9 mouse cellular contexts compared by ENCODE assay signal in genomic region chr11:90356036-90356435, GRCm38 (mm10). TPM values are rescaled to one million over a fixed set of nuclear protein-coding genes. Genes with fewer than 3 reads are reported as not detected.
DNase-seq lines count a peak whose midpoint lies in the region; ATAC-seq and TF ChIP-seq lines count a peak whose summit lies in the region.
"Had no signal": no experiment of that assay in that cellular context is flagged by ENCODE, and none has a peak within 500 bp of the region (broad histone marks: within the 10 kb centered on the region; RNA-seq: fewer than 3 reads in every experiment).

No protein-coding gene starts in this region.

- ATAC-seq in lung, embryonic 15.5 days (ENCODE audit: borderline replicate concordance, extremely low read depth, low FRiP score, low TSS enrichment): no peak
- ATAC-seq in hindbrain, postnatal 0 days: 0 out of 2 replicates have a peak, but pooled peaks have one; percentile 30
- ATAC-seq in stomach, postnatal 0 days (ENCODE audit: low FRiP score, low TSS enrichment): no peak

- no peaks in the 10 kb centered on the region for H3K9me3 ChIP-seq in heart, embryonic 10.5 days
- no peaks in the 10 kb centered on the region for H3K9me3 ChIP-seq in lung, embryonic 15.5 days
- no peaks in the 10 kb centered on the region for H3K9me3 ChIP-seq in hindbrain, postnatal 0 days (ENCODE audit: low read length)
- no peaks in the 10 kb centered on the region for H3K9me3 ChIP-seq in stomach, postnatal 0 days (ENCODE audit: control insufficient read depth, low read length)

- H3K4me1 ChIP-seq in heart, embryonic 10.5 days: peaks cover 35% of the 10 kb centered on the region
- H3K4me1 ChIP-seq in lung, embryonic 15.5 days: peaks cover 42% of the 10 kb centered on the region
- peaks cover 19% of the 10 kb centered on the region for H3K4me1 ChIP-seq in hindbrain, postnatal 0 days (ENCODE audit: insufficient read depth, low read length)
- peaks cover 16% of the 10 kb centered on the region for H3K4me1 ChIP-seq in stomach, postnatal 0 days (replicated peaks; ENCODE audit: control insufficient read depth, insufficient read depth)

- WGBS in heart, embryonic 10.5 days: 16% methylated on average over 3 of the region's 3 CpGs
- 31% methylated on average over 3 of the region's 3 CpGs for WGBS in lung, embryonic 15.5 days
- 11% methylated on average over 3 of the region's 3 CpGs for WGBS in hindbrain, postnatal 0 days
- WGBS in stomach, postnatal 0 days: 48% methylated on average over 3 of the region's 3 CpGs

- intact Hi-C loops in heart, postnatal 25 days (cut with DNase I): no loop called here

- H3K9ac ChIP-seq in lung, embryonic 15.5 days: no peak overlapping the region
- H3K9ac ChIP-seq in hindbrain, postnatal 0 days (replicated peaks; ENCODE audit: low read length): no peak overlapping the region
- no peak overlapping the region for H3K9ac ChIP-seq in stomach, postnatal 0 days (ENCODE audit: low read length)

- H3K4me2 ChIP-seq in lung, embryonic 15.5 days: peak overlapping the region; percentile 16; the same call in 1 of the 2 replicates
- H3K4me2 ChIP-seq in hindbrain, postnatal 0 days (ENCODE audit: low read depth, low read length): no peak overlapping the region
- H3K4me2 ChIP-seq in stomach, postnatal 0 days (replicated peaks; ENCODE audit: low read depth): no peak overlapping the region

- no peak for TF ChIP-seq CTCF in hindbrain, postnatal 0 days (IDR thresholded peaks at IDR 0.05; ENCODE audit: low read depth)
- no peak for TF ChIP-seq CTCF in stomach, postnatal 0 days (IDR thresholded peaks at IDR 0.05; ENCODE audit: low read depth)

- peak overlapping the region; percentile 28 for H3K4me3 ChIP-seq in heart, embryonic 10.5 days
- H3K4me3 ChIP-seq in lung, embryonic 15.5 days: no peak overlapping the region
- H3K4me3 ChIP-seq in hindbrain, postnatal 0 days (ENCODE audit: low read length): no peak overlapping the region
- no peak overlapping the region for H3K4me3 ChIP-seq in stomach, postnatal 0 days (ENCODE audit: low read depth, low read length)

- H3K27me3 ChIP-seq in heart, embryonic 10.5 days (ENCODE audit: insufficient read depth, poor library complexity, severe bottlenecking): no peaks in the 10 kb centered on the region
- no peaks in the 10 kb centered on the region for H3K27me3 ChIP-seq in lung, embryonic 15.5 days
- no peaks in the 10 kb centered on the region for H3K27me3 ChIP-seq in hindbrain, postnatal 0 days (ENCODE audit: insufficient read depth, low read length)
- H3K27me3 ChIP-seq in stomach, postnatal 0 days (ENCODE audit: control insufficient read depth, insufficient read depth, low read length): no peaks in the 10 kb centered on the region

- H3K36me3 ChIP-seq in heart, embryonic 10.5 days: no peaks in the 10 kb centered on the region
- no peaks in the 10 kb centered on the region for H3K36me3 ChIP-seq in lung, embryonic 15.5 days
- no peaks in the 10 kb centered on the region for H3K36me3 ChIP-seq in hindbrain, postnatal 0 days (ENCODE audit: insufficient read depth, low read length)
- no peaks in the 10 kb centered on the region for H3K36me3 ChIP-seq in stomach, postnatal 0 days (ENCODE audit: control insufficient read depth, insufficient read depth, low read length)

- no peak for TF ChIP-seq EP300 in stomach, postnatal 0 days (optimal IDR thresholded peaks at IDR 0.05)

- H3K27ac ChIP-seq in heart, embryonic 10.5 days: peak overlapping the region; percentile 56
- 0 out of 2 replicates have a peak overlapping the region, but pooled peaks have one; percentile 34 for H3K27ac ChIP-seq in lung, embryonic 15.5 days
- peak overlapping the region; percentile 32; the same call in 1 of the 2 replicates for H3K27ac ChIP-seq in hindbrain, postnatal 0 days
- H3K27ac ChIP-seq in stomach, postnatal 0 days (replicated peaks): peak overlapping the region; percentile 71

- DNase-seq in heart, embryonic 10.5 days (ENCODE audit: low spot score): no peak
- DNase-seq in heart, postnatal 25 days (ENCODE audit: low spot score): no peak
- no peak for DNase-seq in lung, postnatal 36 days
- no peak for DNase-seq in hindbrain, postnatal 0 days (ENCODE audit: low spot score)
- no peak for DNase-seq in stomach, postnatal 0 days (ENCODE audit: low spot score)
- DNase-seq in spleen, postnatal 4 days (ENCODE audit: low spot score in 2 of 2): no peak
- no peak for DNase-seq in thymus, postnatal 36 days
- DNase-seq: B cell, adult 2 months had no signal

RNA-seq across cellular contexts. Expression of gene Hlf, which starts 34.7 kb away (rescaled TPM):
- polyA plus RNA-seq in heart, embryonic 10.5 days (2016; fragmentation: Nextera tagmentation; extraction: Ambion mirVana): 1.7 and 3.3 TPM in 2 replicates
- 10 to 100 TPM; 16.3 to 25.0 TPM for total RNA-seq in heart, postnatal 25 days (2021)
- polyA plus RNA-seq in lung, embryonic 15.5 days (2015; fragmentation: Nextera tagmentation; extraction: Ambion mirVana): 4.6 TPM in 2 replicates
- total RNA-seq in hindbrain, postnatal 0 days (2014; rRNA removed): 4.6 and 10.4 TPM in 2 replicates
- 9.6 and 10.2 TPM in 2 replicates for polyA plus RNA-seq in hindbrain, postnatal 0 days (2015; fragmentation: Nextera tagmentation; extraction: Ambion mirVana)
- polyA plus RNA-seq in stomach, postnatal 0 days (2015; fragmentation: Nextera tagmentation; extraction: Ambion mirVana): 1.2 and 1.6 TPM in 2 replicates
